Mouse (Mus musculus) heart, embryonic 15.5 days (tissue): ENCODE measurements around the gene Cdc45. TPM values are rescaled to one million over a fixed set of nuclear protein-coding genes. Genes with fewer than 3 reads are reported as not detected.

Experiments
- polyA plus RNA-seq: library from polyadenylated mRNA; unstranded; fragments of >200 nt; fragmentation: Nextera tagmentation; extraction: Ambion mirVana; gene quantifications from 2 replicates; pipeline ENCODE4 v1.2.1, GENCODE M21; 2015

Gene Cdc45
- polyA plus RNA-seq, 1 experiment from 2014 or later, result 27.9 TPM

Other genes with a start within 250 kb of the Cdc45 start
- 0.66 and 1.5 TPM in 2 replicates for gene Tbx1, start 221.3 kb downstream of the Cdc45 start, polyA plus RNA-seq
- 3.7 and 3.8 TPM in 2 replicates for gene Gp1bb, start 189.6 kb downstream of the Cdc45 start, polyA plus RNA-seq
- 0.94 and 1.4 TPM in 2 replicates for gene Gm49601, start 185.6 kb downstream of the Cdc45 start, polyA plus RNA-seq
- gene Sept5, start 182.0 kb downstream of the Cdc45 start, polyA plus RNA-seq, result 8.1 and 14.8 TPM in 2 replicates
- 25.6 and 32.8 TPM in 2 replicates for gene Cldn5, start 35.1 kb downstream of the Cdc45 start, polyA plus RNA-seq
- gene Ufd1, start 208 bp downstream of the Cdc45 start, polyA plus RNA-seq, result 62.2 and 69.6 TPM in 2 replicates
- 32.0 and 36.3 TPM in 2 replicates for gene 2510002D24Rik, start 24.6 kb upstream of the Cdc45 start, polyA plus RNA-seq
- not detected in 2 replicates for gene Gm28539, start 24.6 kb upstream of the Cdc45 start, polyA plus RNA-seq
- 84.6 and 89.3 TPM in 2 replicates for gene Mrpl40, start 64.9 kb upstream of the Cdc45 start, polyA plus RNA-seq
- 9.5 TPM in 2 replicates for gene Hira, start 65.0 kb upstream of the Cdc45 start, polyA plus RNA-seq